Mouse (Mus musculus) megakaryocyte, embryonic 14.5 days (primary cell): Measurements from ENCODE around the gene Magi3.

ENCODE experiments used
- FLI1 ChIP-seq: IDR thresholded peaks from 2 replicates; pipeline ENCODE4 v1.6.1; 2012; ENCODE audit warnings: low read length, inconsistent platforms, mixed read lengths
- GATA1 ChIP-seq: IDR thresholded peaks from 3 replicates; pipeline ENCODE4 v1.6.1; 2012; ENCODE audit warnings: mixed read lengths, low read length, inconsistent platforms, borderline replicate concordance

- TF ChIP-seq GATA1 (no peak), FLI1 (no peak)
These were observed 30.9 kb downstream of the Magi3 start for GRCm38 (mm10) chr3:104189234-104189633.
